Mouse (Mus musculus) liver, embryonic 13.5 days (tissue): ENCODE results near the gene Bphl. TPM values are rescaled to one million over a fixed set of nuclear protein-coding genes. Genes with fewer than 3 reads are reported as not detected.
A peak's percentile ranks its signal among the peaks of the same experiment; 100 is the strongest.

Source experiments
- ATAC-seq: fragments of 200-750 bp; cut with Nextera tagmentation; 2 replicates; pipeline ENCODE4 v1.8.0; 2017; ENCODE audit warnings: low read depth, mild to moderate bottlenecking, moderate number of reproducible peaks, moderate library complexity
- DNase-seq: peaks from one replicate; pipeline ENCODE4 v3.0.0; 2022
- H3K27ac ChIP-seq: fragments of 300-500 bp; sonication (generic); 2 replicates; pipeline ENCODE4 v1.5.1; 2015; ENCODE audit warnings: moderate library complexity, mild to moderate bottlenecking, inconsistent platforms
- H3K27me3 ChIP-seq: fragments of 300-500 bp; sonication (generic); 2 replicates; pipeline ENCODE4 v1.6.1; 2015; ENCODE audit warnings: mild to moderate bottlenecking, inconsistent platforms
- H3K36me3 ChIP-seq: fragments of 300-500 bp; sonication (generic); 2 replicates; pipeline ENCODE4 v1.6.1; 2015; ENCODE audit warnings: mild to moderate bottlenecking, inconsistent platforms
- H3K4me1 ChIP-seq: fragments of 300-500 bp; sonication (generic); replicated peaks from 2 replicates; pipeline ENCODE4 v1.6.1; 2015; ENCODE audit warnings: inconsistent platforms
- H3K4me2 ChIP-seq: fragments of 300-500 bp; sonication (generic); 2 replicates; pipeline ENCODE4 v1.6.1; 2015; ENCODE audit warnings: inconsistent platforms, mild to moderate bottlenecking, moderate library complexity
- H3K4me3 ChIP-seq: fragments of 300-500 bp; sonication (generic); replicated peaks from 2 replicates; pipeline ENCODE4 v1.5.1; 2015; ENCODE audit warnings: mild to moderate bottlenecking, inconsistent platforms
- H3K9ac ChIP-seq: fragments of 300-500 bp; sonication (generic); 2 replicates; pipeline ENCODE4 v1.6.1; 2015; ENCODE audit warnings: mild to moderate bottlenecking, inconsistent platforms
- H3K9me3 ChIP-seq: fragments of 300-500 bp; sonication (generic); replicated peaks from 2 replicates; pipeline ENCODE4 v1.6.1; 2016; ENCODE audit warnings: inconsistent platforms
- WGBS: fragments of 180-500 bp; shearing (Covaris S2); methylation state at CpG from one replicate; pipeline ENCODE4 v1.1.7; 2015; ENCODE audit not compliant: insufficient replicate concordance; 5-methylcytosine and 5-hydroxymethylcytosine counted together
- polyA plus RNA-seq: library from polyadenylated mRNA; unstranded; fragments of >200 nt; fragmentation: Nextera tagmentation; extraction: Ambion mirVana; gene quantifications from 2 replicates; pipeline ENCODE4 v1.2.1, GENCODE M21; 2015

Gene Bphl
- polyA plus RNA-seq, 1 experiment from 2014 or later: 32.3 TPM

DNA sequence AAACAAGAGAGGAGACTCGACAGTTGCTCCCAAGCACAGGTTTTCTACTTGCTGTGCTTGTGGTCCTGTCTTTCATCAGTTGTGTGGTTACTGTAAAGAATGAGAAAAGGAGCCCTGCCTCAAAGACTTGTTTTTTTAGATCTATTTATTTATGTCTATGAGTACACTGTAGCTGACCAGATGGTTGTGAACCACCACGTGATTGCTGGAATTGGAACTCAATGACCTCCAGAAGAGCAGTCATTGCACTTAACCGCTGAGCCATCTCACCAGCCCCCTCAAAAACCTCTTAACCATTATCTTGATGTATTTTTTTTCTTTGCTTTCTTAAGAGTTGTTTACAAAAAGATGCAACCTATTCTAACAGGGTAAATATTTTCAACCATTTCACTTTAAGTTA is 2.0 kb upstream of the Bphl start:
- Histone ChIP-seq H3K36me3 (peaks cover 33% of the 10 kb centered on the region), H3K4me1 (peaks cover 24% of the 10 kb centered on the region), H3K4me3 (no peak overlapping the region), H3K4me2 (no peak overlapping the region), H3K9ac (no peak overlapping the region), H3K9me3 (no peaks in the 10 kb centered on the region), H3K27ac (no peak overlapping the region), H3K27me3 (no peaks in the 10 kb centered on the region)
- ATAC-seq: no peak
- WGBS: 75% methylated on average over 3 of the region's 3 CpGs
- DNase-seq: no peak

DNA sequence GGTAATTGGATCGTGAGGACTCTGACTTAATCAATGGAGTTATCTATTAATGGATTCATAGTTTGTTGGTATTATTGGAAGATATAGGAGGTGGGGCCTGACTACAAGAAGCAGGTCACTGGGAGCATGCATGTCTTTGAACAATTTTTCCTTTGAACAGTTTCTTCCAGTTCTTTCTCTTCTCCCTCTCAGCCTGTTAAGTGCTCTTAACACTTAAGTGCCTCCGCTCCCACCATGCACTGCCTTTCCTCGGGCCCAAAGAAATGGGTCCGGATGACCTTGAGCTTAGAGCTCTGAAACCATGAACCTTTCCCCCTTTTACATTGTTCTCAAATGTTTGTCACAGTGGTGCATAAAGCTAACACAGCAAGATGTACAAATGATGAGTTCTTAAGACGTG is 671 bp upstream of the Bphl start:
- H3K27me3 ChIP-seq: no peaks in the 10 kb centered on the region
- 0 out of 2 replicates have a peak overlapping the region, but pooled peaks have one; percentile 38 for H3K27ac ChIP-seq
- 0 out of 2 replicates have a peak overlapping the region, but pooled peaks have one; percentile 85 for H3K4me2 ChIP-seq
- H3K9me3 ChIP-seq: no peaks in the 10 kb centered on the region
- DNase-seq (no peak), ATAC-seq (no peak)
- H3K36me3 ChIP-seq: peaks cover 22% of the 10 kb centered on the region
- H3K9ac ChIP-seq: no peak overlapping the region; the same call in 1 of the 2 replicates
- no peak overlapping the region for H3K4me3 ChIP-seq
- WGBS: 84% methylated on average over 5 of the region's 5 CpGs
- H3K4me1 ChIP-seq: peaks cover 17% of the 10 kb centered on the region

DNA sequence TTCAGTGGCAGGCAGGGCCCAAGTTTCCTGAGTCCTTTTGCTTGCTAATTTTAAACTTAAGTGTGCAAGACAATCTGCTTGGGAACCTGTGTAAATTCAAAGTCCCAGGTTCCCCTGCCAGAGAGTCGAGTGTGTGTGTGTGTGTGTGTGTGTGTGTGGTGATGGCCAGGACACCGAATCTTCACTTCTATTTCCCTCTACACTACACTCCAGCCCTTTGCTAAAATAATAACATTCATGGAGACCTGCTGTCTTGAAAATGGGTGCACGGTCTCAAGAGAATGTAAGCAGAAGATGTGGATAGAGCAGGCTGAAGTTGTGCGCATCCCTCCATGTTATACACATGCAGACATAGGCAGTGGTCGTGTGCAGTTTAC is 647 bp downstream of the Bphl start:
- Histone ChIP-seq H3K4me2 (peak overlapping the region; percentile 85), H3K4me1 (peaks cover 17% of the 10 kb centered on the region), H3K9me3 (no peaks in the 10 kb centered on the region), H3K27ac (peak overlapping the region; percentile 54; the same call in 1 of the 2 replicates), H3K4me3 (peak overlapping the region; percentile 79), H3K36me3 (peaks cover 10% of the 10 kb centered on the region), H3K9ac (peak overlapping the region; percentile 88), H3K27me3 (no peaks in the 10 kb centered on the region)
- WGBS: 41% methylated on average over 5 of the region's 5 CpGs
- no peak for DNase-seq
- no peak for ATAC-seq

DNA sequence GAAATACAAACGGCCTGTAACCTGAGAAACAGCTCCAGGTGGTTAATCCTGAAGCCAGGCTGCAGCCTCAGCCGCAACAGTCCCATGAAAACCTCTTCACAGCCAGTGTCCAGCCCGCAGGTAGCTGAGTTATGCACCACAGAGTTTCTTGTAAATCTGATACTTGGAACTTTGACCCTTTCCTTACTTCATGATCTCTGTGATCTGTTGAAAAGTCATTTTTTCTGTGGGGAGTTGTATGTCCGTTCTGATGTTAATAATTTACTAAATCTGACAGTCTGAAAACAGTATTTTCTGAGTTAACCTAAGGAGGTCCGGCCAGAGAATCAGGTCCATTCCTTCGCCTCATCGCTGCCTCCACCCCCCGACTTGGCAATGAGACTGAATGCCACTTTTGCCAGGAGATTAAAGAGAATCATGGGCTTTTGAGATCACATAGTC is 1.5 kb downstream of the Bphl start:
- no peak for ATAC-seq
- peaks cover 1% of the 10 kb centered on the region for H3K36me3 ChIP-seq
- 60% methylated on average over 8 of the region's 8 CpGs for WGBS
- H3K27ac ChIP-seq: 0 out of 2 replicates have a peak overlapping the region, but pooled peaks have one; percentile 11
- no peak for DNase-seq
- H3K9ac ChIP-seq: no peak overlapping the region
- no peaks in the 10 kb centered on the region for H3K9me3 ChIP-seq
- H3K4me3 ChIP-seq: peak overlapping the region; percentile 14; the same call in 1 of the 2 replicates
- no peaks in the 10 kb centered on the region for H3K27me3 ChIP-seq
- H3K4me2 ChIP-seq: peak overlapping the region; percentile 85
- peaks cover 20% of the 10 kb centered on the region for H3K4me1 ChIP-seq

DNA sequence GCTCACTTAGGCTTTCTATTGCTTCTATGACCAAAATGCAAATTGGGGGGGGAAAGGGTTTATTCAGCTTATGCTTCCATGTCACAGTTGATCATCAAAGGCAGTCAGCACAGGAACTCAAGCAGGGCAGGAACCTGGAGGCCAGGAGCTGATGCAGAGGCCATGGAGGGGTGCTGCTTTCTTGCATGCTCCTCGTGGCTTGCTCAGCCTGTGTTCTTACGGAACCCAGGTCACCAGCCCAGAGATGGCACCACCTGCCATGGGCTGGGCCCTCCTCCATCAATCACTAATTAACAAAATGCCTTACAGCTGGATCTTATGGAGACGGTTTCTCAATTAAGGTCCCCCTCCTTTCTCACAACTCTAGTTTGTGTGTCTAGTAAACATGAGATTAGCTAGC is 2.7 kb downstream of the Bphl start:
- Histone ChIP-seq H3K4me1 (peaks cover 30% of the 10 kb centered on the region), H3K4me3 (no peak overlapping the region), H3K4me2 (no peak overlapping the region), H3K36me3 (no peaks in the 10 kb centered on the region), H3K9me3 (no peaks in the 10 kb centered on the region), H3K27me3 (no peaks in the 10 kb centered on the region), H3K27ac (no peak overlapping the region), H3K9ac (no peak overlapping the region)
- ATAC-seq (no peak), DNase-seq (no peak)
- WGBS: 84% methylated on average over 3 of the region's 3 CpGs

DNA sequence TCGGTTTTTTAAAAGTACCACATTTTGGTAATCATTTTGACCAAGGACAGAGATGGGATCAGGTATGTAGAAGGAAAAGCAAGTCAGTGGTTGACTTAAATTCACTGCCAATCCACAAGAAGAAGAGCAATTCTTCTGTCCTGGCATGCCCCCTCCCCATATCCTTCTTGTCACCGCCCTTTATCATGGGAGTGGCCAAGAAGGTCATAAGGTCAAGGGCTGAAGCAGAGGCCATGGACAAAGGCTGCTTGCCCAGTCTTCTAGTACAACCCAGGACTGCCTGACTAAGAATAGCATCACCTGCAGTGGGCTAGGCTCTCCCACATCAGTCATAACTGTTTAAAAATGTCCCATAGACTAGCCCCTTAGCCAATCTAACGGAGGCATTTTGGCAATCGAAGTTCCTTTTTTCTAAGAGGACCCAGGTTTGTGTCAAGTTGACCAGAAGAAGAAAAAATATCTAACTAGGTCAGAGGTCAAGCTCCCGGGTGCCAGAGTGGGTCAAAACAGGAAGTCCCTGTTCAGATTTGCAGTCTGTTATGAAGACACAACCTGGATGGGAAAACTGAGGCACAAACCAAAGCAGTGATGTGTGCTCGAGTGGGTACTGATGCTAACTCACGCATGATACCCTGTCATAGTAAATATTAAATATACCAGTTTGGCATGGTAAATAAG is 6.5 kb downstream of the Bphl start:
- H3K4me3 ChIP-seq: no peak overlapping the region
- H3K27me3 ChIP-seq: no peaks in the 10 kb centered on the region
- DNase-seq (no peak), ATAC-seq (no peak)
- H3K4me1 ChIP-seq: peaks cover 13% of the 10 kb centered on the region; the same call in 1 of the 2 replicates
- H3K9ac ChIP-seq: no peak overlapping the region
- H3K36me3 ChIP-seq: 0 out of 2 replicates have a peak, but pooled peaks cover 3% of the 10 kb centered on the region
- H3K4me2 ChIP-seq: no peak overlapping the region
- 45% methylated on average over 7 of the region's 7 CpGs for WGBS
- no peaks in the 10 kb centered on the region for H3K9me3 ChIP-seq
- H3K27ac ChIP-seq: no peak overlapping the region

DNA sequence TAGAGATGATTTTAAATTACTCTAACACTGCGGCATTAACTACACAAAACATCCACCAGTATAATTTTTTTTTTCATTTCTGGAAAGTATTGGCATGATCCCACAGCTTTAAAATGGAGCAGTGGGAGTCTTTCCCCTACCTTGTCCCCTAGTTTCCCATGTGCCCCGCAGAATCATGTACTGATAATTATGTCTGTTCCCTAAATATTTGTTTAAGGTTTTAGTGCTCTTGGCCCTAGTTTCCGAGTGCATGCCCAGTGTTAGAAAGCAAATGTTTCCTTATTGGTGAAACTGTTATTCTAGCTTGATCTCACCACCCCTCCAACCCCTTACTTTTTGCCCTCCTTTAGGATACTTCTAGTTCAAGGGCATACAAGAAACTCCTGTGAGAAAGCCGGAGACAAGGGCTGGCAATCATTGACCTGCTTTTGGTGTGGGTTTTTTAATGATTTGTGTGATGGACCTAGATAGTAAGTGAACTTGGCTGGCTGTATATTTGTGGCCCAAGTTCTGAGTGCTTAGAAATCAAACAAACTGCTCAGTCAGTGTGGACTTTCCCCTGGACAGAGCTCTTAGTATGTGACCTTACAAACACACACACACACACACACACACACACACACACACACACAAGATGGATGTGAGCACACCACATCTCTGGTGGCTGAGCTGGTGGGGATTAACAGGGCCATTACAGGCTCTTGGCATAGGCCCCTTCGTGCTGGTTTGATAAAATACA is 8.3 kb downstream of the Bphl start:
- peak overlapping the region; percentile 34; the same call in 1 of the 2 replicates for H3K27ac ChIP-seq

DNA sequence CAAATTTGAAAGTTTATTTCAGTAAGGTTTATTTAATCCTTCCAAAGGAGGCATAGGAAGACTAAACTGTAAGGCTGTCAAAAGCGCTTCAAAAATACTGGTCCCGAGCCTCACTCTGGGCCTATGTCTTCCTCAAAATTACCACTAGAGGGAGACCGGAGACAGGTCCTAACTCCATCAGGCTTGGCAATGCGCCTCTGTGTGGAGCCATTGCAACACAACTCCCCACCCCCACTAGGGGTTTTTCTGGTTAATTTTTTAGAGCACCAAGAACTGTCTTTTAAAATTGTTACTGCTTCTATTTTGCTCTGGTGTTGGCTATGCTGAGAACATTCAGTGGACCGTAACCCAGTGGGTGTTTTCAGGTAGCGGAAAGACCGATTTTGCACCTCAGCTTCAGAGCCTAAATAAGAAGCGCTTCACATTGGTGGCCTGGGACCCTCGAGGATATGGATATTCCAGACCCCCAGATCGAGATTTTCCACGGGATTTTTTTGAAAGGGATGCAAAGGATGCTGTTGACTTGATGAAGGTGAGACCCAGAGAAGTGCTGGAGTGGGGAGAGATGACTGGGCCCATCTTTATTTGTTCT is 9.1 kb downstream of the Bphl start:
- ATAC-seq (peak; percentile 74), DNase-seq (peak; percentile 35)
- H3K4me3 ChIP-seq: no peak overlapping the region
- H3K4me1 ChIP-seq: peaks cover 13% of the 10 kb centered on the region; the same call in 1 of the 2 replicates
- 37% methylated on average over 11 of the region's 11 CpGs for WGBS
- H3K27ac ChIP-seq: no peak overlapping the region
- 0 out of 2 replicates have a peak, but pooled peaks cover 3% of the 10 kb centered on the region for H3K36me3 ChIP-seq
- H3K4me2 ChIP-seq: no peak overlapping the region
- no peaks in the 10 kb centered on the region for H3K9me3 ChIP-seq
- H3K9ac ChIP-seq: no peak overlapping the region
- no peaks in the 10 kb centered on the region for H3K27me3 ChIP-seq

More for the DNA sequence above, 8.3 kb downstream of the Bphl start:
- Histone ChIP-seq H3K4me3 (no peak overlapping the region), H3K4me1 (peaks cover 13% of the 10 kb centered on the region; the same call in 1 of the 2 replicates), H3K4me2 (no peak overlapping the region), H3K9me3 (no peaks in the 10 kb centered on the region), H3K9ac (no peak overlapping the region), H3K27me3 (no peaks in the 10 kb centered on the region), H3K36me3 (0 out of 2 replicates have a peak, but pooled peaks cover 3% of the 10 kb centered on the region)
- WGBS: 57% methylated on average over 5 of the region's 5 CpGs
- no peak for DNase-seq
- ATAC-seq: peak; percentile 47

DNA sequence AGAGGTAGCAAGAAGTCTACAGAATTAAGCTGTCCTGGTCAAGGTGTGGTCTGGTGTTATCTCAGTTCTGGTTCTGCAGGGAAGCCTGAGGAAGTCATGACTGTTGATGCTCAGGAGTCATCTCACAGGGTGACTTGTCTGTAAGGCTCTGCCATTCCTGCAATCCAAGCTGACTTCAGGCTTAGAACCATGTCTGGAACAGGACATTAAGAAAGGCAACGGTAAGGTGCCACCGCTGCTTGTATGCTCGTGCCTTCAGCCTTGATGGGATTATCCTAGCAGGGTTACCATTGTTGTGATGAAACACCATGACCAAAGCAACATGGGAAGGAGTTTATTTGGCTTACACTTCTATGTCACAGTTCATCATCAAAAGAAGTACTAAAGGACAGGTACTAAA is 10.1 kb downstream of the Bphl start:
- H3K4me1 ChIP-seq: peaks cover 13% of the 10 kb centered on the region; the same call in 1 of the 2 replicates
- no peaks in the 10 kb centered on the region for H3K9me3 ChIP-seq
- WGBS: 75% methylated on average over 3 of the region's 3 CpGs
- ATAC-seq: no peak
- DNase-seq: no peak
- H3K27ac ChIP-seq: no peak overlapping the region
- H3K27me3 ChIP-seq: no peaks in the 10 kb centered on the region
- H3K9ac ChIP-seq: no peak overlapping the region
- H3K4me2 ChIP-seq: no peak overlapping the region
- H3K36me3 ChIP-seq: 0 out of 2 replicates have a peak, but pooled peaks cover 3% of the 10 kb centered on the region
- no peak overlapping the region for H3K4me3 ChIP-seq

DNA sequence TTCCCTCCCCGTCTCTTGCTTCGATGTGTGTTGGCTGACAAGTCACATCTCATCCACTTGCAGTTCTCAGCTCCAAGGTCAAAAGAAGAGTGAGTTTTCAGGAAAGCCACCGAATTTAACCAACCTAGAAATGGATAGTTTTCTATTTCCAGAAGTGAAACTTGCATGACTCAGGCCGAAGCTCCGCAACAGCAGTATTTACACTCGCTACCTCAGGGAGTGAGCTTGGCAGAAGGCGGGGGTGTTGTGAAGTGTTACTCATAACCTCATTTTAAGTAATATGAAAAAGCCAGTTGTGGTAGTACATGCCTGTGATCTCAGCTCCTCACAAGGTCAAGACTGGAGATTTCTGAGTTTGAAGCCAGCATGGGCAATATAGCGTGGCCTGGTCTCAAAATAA is 13.1 kb downstream of the Bphl start:
- 81% methylated on average over 8 of the region's 8 CpGs for WGBS
- H3K4me1 ChIP-seq: peaks cover 8% of the 10 kb centered on the region
- no peak overlapping the region for H3K27ac ChIP-seq
- DNase-seq (no peak), ATAC-seq (no peak)
- H3K4me3 ChIP-seq: no peak overlapping the region
- no peaks in the 10 kb centered on the region for H3K9me3 ChIP-seq
- H3K36me3 ChIP-seq: peaks cover 5% of the 10 kb centered on the region; the same call in 1 of the 2 replicates
- no peak overlapping the region for H3K4me2 ChIP-seq
- H3K9ac ChIP-seq: no peak overlapping the region
- H3K27me3 ChIP-seq: no peaks in the 10 kb centered on the region

DNA sequence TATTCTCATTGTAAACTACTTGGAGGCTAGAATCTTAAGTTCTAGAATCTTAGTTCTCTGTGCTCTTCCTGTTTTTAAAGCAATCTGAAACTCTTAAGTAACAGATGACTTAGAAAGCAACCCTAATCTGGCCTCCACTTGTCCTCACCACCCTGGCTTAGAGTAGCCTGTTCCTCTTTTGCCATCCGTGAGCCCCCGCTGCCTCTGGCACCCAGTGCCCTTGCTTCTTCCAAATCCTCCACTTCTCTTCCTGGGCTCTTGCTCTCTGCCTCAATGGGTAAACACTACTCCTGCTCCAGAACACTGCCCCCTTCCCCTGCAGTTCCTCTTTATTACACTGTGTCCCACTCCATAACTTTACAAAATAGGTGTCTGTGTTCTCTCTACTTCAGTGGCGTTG is 14.3 kb downstream of the Bphl start:
- no peak overlapping the region for H3K27ac ChIP-seq
- no peak overlapping the region for H3K9ac ChIP-seq
- peaks cover 10% of the 10 kb centered on the region for H3K36me3 ChIP-seq
- DNase-seq: no peak
- H3K4me2 ChIP-seq: no peak overlapping the region
- no peaks in the 10 kb centered on the region for H3K9me3 ChIP-seq
- H3K4me3 ChIP-seq: no peak overlapping the region
- ATAC-seq: no peak
- H3K4me1 ChIP-seq: peaks cover 8% of the 10 kb centered on the region
- WGBS: 55% methylated on average over 3 of the region's 3 CpGs
- H3K27me3 ChIP-seq: no peaks in the 10 kb centered on the region
